Mouse (Mus musculus) cerebellum, postnatal 14 days (tissue): ENCODE results near the gene Sdhc.
"Not testable (repeated sequence)": the region's sequence is repeated elsewhere in the genome, so short reads cannot be mapped to it uniquely, and the experiment has no call there.

ENCODE experiments used
- DNase-seq, 2 experiments: peaks; one replicate each; pipeline ENCODE4 v3.0.0; 2021; ENCODE audit warnings: mixed read lengths in 2 of 2

Sdhc gene

GRCm38 (mm10) chr1:171078419-171078818 is 72.0 kb downstream of the Sdhc start:
- not testable (repeated sequence) for DNase-seq

- DNase-seq = peak; percentile 36 to 64
These were observed 72.4 kb downstream of the Sdhc start for GRCm38 (mm10) chr1:171077955-171078354.

- not testable (repeated sequence) for DNase-seq
These were observed 73.2 kb downstream of the Sdhc start for GRCm38 (mm10) chr1:171077192-171077591.
